Mouse (Mus musculus): ENCODE measurements around the gene Syt8.

Syt8 gene

DNA sequence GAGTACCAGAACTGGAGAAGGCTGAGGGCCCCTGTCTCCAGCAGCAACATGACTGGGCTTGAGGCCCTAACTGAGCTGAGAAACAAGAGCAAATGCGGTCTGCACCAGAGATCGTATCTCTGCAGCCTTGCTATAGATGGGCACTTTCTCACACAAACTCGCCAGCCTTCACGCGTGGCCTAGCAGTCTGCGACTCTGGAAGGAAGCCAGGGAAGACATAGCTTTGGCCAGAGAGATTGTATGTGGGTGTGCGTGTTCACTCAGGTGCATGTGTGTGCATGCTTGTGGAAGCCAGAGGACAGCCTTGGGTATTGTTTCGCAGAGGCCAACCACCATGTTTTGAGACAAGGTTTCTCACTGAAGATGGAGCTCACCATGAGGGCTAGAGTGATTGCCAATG, 26.0 kb upstream of the Syt8 start:
- DNase-seq (ENCODE audit: extremely low read depth, low read depth, low spot score) = no peak

DNA sequence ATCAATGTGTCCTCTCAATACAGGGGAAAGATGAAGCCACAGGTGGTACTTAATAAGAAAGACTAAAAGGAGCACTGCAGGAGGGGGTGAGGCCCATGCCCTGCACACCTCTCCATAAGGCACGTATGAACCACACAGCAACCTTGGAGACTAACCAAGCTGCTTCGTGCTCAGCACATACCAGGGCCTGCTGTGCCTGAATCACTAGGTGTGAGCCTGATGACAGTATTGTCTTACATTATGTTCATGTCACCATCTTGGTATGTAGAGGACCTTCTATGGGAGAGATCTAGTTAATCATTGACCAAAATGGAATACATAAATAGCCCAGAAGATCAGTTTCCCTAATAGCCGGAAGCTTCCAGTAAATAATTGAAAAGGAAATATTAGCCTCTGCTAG, 25.0 kb upstream of the Syt8 start:
- DNase-seq (ENCODE audit: extremely low read depth, low read depth, low spot score) = no peak

DNA sequence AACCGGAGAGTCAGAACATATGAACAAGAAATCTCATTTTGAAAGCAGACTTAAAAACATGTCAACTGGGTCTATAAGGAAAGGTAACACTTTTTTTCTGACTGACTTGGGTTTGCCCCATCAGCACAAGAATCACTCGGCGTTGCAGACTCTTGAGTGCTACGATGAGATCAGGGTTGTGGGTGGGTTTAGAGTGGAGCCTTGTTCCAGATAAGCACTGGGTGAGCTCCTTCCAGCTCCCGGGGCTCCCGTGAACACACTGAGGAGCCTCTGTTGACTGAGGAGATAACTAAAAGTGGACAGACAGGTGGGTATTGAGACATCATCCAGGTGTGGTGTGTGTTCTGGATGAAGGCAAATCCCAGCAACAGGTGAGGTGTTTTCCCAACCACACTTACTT, 21.4 kb upstream of the Syt8 start:
- no peak for DNase-seq (ENCODE audit: extremely low read depth, low read depth, low spot score)

DNA sequence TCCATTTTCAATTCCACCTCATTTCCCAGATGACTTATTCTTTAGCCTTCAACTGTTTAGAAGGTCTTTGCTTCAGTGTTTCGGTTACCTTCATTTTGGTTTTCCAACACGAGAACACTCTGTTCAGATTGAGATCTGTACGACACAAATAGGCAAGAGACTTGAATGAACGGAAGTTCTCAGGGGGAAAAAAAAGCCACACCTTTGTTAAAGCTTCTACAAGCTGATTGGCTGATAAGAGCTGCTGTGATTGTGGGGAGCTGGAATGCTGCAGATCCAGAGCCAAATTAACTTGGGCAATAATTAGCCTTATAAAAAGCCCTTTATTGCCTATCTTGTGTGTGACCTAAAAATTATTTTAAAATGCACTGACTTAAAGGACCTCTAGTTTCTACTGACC, 19.3 kb upstream of the Syt8 start:
- no peak for DNase-seq (ENCODE audit: extremely low read depth, low read depth, low spot score)

DNA sequence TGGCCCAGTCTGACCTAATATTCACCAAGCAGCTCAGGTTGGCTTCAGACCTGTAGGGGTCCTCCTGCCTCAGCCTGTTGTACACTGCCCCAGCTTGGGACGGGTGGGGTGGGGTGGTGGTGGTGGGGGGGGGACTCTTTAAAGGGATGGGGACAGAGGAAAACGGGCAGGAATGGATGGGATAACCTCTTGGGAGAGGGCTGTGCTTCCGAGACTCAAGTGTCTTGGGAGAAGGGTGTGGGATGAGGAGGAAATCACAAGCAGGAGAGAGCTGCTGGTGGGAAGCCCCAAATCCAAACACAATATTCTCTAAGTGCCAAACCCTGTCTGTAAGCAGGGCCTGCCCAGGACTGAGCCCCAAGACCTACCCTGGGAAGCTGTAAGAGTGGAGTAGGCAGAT, 18.4 kb upstream of the Syt8 start:
- no peak for DNase-seq (ENCODE audit: extremely low read depth, low read depth, low spot score)

DNA sequence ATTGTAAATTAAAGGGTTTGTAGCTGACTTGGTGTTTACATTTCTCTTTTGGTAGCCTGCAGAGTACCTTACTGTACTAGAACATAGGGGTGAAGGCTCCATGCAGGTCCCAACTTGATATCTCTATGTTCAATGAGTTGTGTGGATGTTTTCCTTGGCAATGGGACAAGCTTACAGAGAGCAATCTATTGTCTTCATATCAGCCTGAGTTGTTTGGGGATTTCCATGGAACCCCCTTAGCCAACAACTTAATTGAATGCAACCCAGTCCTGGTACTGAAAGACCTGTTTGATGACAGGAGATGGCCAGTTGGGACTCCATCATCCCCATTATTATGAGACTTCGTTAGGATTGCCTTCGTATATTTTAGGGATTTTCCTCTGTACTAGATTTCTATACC, 16.6 kb upstream of the Syt8 start:
- DNase-seq (ENCODE audit: extremely low read depth, low read depth, low spot score) = no peak

DNA sequence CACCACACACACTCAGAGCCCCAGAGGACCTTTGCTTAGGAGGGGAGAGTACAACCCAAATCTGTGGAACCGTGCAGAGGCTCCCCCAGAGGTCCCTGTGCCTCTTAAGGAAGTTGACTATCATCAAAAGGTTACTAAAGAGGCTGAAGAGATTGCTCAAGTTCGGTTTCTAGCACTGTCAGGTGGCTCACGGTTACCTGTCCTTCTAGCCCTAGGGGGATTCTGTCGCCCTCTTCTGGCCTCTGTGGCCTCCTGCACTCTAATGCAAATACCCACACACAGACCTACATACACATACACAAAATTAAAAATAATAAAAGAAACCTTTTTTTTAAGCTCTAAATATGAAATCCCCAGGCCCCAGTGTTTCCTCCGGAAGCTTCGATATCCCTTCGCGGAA, 16.0 kb upstream of the Syt8 start:
- no peak for DNase-seq (ENCODE audit: extremely low read depth, low read depth, low spot score)

DNA sequence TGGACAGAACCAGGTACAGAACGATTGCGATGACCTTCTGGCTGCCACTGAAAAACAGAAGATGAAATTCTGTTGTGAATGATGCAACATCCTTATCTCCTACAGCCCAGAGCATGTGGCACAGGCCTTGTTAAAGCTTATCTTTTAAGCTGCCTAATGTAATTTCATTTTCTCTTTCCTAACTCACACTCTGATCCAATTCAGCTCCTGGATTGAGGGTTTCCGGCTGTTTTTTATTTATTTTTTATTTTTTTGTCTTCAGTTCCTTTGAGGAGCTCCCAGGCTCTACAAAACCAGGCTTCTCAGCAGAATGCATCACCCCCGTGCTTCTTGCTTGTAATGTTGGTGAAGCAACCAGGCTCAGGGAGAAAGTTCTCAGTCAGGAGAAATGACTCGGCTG, 14.8 kb upstream of the Syt8 start:
- no peak for DNase-seq (ENCODE audit: extremely low read depth, low read depth, low spot score)

DNA sequence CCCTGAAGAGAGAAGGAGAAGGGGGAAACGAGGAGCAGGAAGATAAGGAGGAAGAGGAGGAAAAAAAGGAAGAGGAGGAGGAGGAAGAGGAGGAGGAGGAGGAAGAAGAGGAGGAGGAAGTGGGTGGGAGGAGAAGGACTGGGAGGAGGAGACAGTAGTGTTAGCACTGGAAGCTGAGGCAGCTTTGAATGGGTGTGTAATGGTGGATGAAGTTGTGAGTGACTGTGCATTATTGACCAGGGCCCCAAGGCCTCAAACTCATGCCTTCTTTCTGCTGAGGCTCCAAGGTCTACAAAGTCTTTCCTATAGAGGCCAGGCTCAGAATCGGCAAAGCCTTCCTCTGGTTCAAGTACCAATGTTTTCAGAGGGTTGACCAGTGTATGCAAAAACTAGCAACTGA, 12.8 kb upstream of the Syt8 start:
- no peak for DNase-seq (ENCODE audit: extremely low read depth, low read depth, low spot score)

DNA sequence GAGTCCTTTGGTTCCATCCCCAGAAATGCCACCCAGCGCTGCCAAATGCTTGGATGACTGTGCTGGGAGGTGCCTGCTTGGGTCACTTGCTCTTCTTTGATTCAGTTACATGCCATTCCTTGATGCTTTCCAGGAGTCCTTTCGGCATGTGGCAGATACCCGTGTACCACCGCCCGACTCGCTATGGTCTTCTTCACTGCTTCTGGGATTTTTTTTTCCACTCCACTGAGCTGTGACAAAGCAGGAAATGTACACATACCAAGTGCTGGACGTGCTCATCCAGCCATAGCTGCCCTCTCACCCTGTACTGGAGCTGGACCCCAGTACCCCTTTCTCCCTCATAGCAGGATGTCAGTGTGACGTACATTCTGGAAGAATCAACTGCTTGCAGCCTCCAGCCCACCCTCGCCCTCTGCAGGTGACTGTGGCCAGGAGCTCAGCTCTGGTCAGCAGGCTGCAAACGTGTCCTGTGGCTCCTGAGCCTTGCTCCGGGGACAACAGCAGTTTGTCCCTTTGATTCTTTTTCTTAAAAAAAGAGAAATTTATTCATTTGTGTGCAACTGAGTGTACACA, 8.9 kb upstream of the Syt8 start:
- no peak for DNase-seq (ENCODE audit: extremely low read depth, low read depth, low spot score)

DNA sequence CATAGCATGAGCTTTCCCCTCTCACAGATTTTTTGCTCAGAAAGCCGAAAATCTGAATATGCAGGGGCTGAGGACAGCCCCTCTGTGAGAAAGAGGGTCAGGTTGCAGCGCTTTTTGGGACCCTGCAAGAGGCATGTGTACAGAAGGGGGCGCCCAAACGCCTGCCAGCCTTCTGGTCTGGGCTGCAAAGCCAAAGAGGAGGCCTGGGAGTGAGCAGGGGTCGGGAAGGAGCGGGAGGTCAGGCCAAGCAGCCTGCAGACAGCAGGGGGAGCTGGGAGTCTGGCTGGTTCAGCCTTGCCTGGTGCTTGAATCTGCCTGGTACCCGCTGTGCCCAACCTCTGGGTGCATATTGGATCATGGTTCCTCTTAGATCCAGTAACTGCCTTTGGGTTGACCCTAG, 6.4 kb upstream of the Syt8 start:
- no peak for DNase-seq (ENCODE audit: extremely low read depth, low read depth, low spot score)

DNA sequence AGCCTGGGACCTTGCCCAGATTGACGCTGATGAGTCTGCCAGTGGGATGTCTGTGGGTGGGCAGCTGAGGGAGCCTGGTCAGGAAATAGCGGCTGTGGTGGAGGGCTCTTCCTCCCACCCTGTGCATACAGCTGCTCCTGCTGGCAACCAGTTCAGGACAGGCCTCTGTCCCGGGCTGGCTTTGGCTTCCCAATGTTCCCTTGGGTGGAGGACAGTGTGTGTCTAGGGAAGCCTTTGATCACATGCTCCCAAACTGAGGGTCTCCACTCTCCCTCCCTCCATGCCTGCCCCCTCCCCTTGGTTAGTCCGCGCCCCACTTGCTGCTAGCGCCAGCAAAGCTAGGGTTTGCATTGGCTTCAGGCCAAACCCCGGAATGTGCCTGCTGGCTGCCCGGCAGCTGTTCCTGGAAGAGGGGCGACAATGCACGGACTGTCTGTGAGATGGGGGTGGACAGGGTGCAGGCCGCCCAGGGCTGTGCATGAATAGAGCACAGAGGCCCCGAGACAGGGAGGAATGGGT, 4.4 kb upstream of the Syt8 start:
- no peak for DNase-seq (ENCODE audit: extremely low read depth, low read depth, low spot score)

DNA sequence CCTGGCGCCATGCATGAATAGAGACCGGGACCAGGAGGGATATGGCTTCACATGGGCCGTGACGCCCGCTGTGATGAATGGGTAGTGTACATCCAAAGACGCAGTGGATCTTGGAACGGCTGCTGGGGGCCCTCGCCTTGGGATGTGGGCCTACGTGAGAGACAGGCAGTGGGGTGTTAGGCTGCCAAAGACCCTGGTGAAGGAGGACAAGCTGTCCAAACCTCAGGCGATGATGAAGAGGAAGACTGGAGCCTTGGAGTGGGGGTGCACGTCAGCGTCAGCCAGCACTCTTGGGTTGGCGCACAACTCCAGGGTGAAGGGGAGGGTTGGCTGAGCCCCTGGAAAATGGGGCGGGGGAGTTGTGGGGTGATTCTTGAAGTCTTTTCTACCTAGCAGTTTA, 3.5 kb upstream of the Syt8 start:
- no peak for DNase-seq (ENCODE audit: extremely low read depth, low read depth, low spot score)

DNA sequence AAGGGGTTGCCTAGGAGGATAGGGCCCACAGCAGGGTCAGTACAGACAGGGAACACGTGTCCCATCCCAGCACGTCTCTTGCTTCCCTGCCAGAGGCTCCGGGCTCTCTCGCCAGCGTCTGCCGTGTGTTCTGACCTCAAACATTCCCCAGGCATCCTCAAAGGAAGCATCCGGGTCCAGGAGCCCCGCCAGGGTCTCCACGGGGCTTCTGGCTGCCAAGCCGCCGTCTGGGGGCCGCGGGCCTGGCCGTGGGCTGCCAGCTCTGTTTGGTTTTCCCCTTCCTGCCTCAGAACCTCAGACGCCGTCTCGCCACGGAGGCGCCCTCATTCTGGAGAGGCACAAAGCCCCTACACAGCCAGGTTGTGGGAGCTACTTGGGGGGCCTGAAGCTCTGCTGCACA, 1.0 kb upstream of the Syt8 start:
- DNase-seq (ENCODE audit: extremely low read depth, low read depth, low spot score) = no peak

DNA sequence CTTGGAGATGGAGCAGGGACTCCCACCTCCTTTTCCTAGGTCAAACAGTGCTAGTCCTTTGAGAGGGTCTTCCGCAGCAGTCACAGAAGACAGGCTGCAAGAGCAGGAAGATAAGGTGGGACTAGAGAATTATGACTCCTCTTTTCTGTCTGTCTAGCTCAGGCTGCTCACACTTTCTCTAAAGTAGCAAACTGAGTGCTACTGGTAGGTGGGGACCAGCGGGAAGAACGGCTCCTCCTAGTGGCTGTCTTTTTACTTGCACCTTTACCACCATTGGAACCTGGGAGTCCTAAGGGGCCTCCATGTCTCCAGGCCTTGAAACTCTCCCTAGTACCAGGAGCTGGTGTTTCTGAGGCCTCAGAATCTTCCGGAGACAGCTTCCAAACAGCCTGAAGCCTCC, 874 bp downstream of the Syt8 start:
- no peak for DNase-seq (ENCODE audit: extremely low read depth, low read depth, low spot score)

DNA sequence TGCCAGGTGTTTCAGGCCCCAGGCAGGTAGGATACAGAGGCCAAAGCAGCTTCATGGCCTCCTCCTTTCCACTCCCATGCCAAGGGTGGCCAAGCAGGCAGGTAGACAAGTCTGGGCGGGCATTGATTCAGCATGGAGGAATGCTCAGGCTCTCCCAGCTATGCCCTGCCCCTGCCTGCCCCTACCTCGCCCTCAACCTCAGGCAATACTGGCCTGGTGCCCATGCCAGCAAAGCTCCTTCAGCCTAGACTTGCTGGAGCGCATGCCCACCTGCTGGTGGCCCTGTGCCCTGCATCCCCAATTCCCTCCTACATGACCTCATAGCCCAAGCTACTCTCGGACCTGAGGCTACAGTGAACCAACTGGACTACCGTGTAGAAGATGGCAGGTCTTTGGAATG, 2.7 kb downstream of the Syt8 start:
- peak; percentile 94 for DNase-seq (ENCODE audit: extremely low read depth, low read depth, low spot score)

DNA sequence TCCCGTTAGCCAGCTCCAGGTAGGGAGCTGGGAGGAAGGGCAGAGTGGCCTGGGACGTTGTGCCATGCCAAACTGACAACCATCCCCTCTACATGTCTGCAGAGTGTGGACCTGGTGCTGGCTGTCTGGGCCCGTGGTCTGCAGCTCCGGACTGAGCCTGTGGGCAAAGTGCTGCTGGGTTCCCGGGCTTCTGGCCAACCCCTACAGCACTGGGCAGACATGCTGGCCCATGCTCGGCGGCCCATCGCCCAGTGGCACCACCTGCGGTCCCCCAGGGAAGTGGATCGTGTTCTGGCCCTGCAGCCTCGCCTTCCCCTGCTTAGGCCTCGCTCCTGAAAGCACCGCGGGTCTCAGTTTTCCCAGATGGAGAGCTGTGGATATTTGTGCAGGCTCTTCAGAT, 5.3 kb downstream of the Syt8 start:
- DNase-seq (ENCODE audit: extremely low read depth, low read depth, low spot score) = no peak

DNA sequence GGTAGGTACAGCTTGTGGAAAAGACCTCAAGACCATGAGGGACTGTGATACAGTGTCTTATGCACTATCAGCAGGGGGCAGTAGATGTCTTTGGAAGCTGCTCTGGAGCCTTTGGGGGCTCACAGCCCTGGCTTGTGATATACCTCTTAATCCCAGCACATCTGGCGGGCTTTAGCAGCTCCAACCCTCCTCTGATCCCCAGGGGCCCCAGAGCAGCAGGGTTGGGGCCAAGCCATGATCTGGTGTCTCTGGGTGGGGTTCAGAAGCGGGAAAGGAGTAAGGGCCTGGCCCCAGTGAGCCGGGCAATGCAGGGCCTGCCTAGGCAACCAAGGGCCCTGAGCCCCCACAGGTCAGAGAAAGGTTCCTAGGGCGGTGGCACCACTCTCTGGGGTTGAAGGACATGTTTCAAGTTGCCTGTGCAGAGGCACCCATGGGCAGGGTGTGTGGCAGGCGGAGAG, 6.0 kb downstream of the Syt8 start:
- DNase-seq (ENCODE audit: extremely low read depth, low read depth, low spot score) = no peak

DNA sequence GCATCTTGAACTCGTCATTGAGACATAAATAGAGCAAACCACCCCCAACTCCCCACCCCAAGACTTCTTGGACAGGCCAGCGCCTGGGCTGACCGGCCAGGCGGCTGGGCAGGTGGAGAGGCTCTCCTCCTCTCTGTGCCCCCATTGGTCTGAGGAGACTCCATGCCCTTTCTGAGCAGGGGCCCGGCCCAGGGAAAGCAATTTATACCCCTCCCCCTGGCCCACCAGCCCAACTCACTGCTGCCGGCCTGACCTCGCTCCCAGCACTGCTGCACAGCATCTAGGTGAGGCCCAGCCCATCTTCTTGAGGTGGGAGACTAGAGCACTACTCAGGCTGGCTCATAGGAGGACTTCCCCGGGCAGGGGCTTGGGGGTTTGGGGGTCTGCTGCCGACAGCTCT, 6.9 kb downstream of the Syt8 start, which contains the start of gene Tnni2:
Gene Tnni2 (plus strand): TSS at position 224 of the 400 bp plus-strand sequence.
- DNase-seq (ENCODE audit: extremely low read depth, low read depth, low spot score) = no peak

DNA sequence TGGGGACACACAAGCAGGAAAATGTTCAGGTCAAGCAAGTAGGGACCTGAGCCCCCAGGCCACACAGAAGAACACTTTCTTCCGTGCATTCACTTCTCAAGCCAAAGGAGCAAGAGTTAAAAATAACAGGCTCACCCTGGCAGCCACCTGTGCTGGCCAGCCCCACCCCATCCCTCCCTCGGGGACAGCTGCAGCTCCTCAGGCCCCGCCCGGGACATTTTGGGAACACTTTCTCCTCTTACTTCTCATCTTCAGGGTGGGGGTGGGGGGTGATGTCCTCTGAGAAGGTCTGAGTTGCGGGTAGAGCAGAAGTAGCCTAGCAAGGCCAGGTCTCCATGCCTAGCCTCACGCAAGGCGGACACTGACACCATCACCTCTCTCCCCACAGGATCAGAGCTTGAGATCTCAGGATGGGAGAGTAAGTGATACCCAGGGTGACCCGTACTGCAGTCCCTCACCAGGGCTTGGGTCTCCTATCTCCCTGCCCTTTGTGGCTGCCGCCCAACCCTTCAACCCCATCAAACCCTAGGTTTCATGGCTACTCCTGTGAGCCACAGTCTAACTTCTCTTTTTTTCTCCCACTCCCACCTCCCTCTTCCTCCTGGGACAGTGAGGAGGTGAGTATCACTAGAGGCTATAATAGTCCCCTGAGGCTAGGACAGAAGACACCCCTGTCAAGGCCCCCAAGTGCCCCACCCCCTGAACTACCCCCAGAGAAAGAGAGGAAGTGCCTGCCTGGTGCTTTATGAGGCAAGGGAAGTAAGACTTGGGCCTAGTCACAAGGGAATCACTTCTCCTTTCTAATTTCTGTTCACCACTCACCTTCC, 7.6 kb downstream of the Syt8 start:
- DNase-seq (ENCODE audit: extremely low read depth, low read depth, low spot score) = no peak

DNA sequence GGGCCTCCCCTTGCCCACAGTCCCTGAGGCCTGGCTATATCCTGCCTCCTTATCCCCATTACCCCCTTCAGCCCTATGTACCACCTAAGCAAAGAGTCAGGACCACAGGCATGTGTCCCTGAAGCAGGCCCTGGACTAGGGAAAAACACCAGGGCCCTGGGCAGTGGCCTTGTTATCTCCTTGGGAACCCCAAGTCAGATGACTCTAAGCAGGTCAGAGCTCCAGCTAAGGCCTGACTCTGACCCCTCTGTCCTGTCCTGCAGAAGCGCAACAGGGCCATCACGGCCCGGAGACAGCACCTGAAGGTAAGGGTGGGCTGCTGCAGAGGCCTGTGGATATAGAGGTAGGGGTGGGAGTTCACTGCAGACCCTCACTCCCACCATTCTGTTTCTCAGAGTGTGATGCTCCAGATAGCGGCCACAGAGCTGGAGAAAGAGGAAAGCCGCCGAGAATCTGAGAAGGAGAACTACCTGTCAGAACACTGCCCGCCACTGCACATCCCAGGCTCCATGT, 8.3 kb downstream of the Syt8 start:
- no peak for DNase-seq (ENCODE audit: extremely low read depth, low read depth, low spot score)

DNA sequence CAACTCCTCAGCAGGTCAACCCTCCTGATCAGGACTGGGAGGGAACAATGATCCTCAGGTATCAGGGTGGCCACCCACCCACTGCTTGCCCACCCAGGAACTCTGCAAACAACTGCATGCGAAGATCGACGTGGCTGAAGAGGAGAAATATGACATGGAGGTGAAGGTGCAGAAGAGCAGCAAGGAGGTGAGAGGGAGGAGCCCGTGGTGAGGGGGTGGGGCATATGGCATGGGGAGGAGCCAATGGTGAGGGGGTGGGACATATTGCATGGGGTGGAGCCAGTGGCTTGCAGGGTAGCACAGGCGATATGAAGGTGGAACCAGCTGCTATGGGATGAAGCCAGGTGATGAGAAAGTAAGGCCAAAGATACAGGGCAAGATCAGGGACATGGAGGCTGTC, 8.8 kb downstream of the Syt8 start:
- DNase-seq (ENCODE audit: extremely low read depth, low read depth, low spot score) = no peak
